Mouse (Mus musculus) spleen, adult 2 months (tissue): ENCODE results near the gene B4galnt2.

Experiments
- CTCF ChIP-seq: fragments of 200-500 bp; IDR thresholded peaks from 2 replicates; pipeline ENCODE4 v1.5.1; 2011; ENCODE audit warnings: mild to moderate bottlenecking, inconsistent platforms; ENCODE audit not compliant: insufficient read depth, insufficient read length, insufficient replicate concordance; ENCODE audit errors: extremely low read depth
- POLR2A ChIP-seq: fragments of 200-500 bp; IDR thresholded peaks from 2 replicates; pipeline ENCODE4 v1.6.1; 2011; ENCODE audit warnings: low read depth, low read length, inconsistent platforms

- TF ChIP-seq POLR2A (no peak), CTCF (0 out of 2 replicates have a peak, but pooled peaks have one; percentile 5)
These were observed 44.5 kb upstream of the B4galnt2 start for GRCm38 (mm10) chr11:95959152-95959551.
